Mouse (Mus musculus) NIH3T3 (cell line): ENCODE data around the gene Snai3.

Experiments used
- DNase-seq: peaks from one replicate; pipeline ENCODE4 v3.0.0-alpha.2; 2012; ENCODE audit warnings: low read depth

Gene Snai3

GRCm38 (mm10) chr8:122430058-122430636 is 30.4 kb downstream of the Snai3 start:
- DNase-seq = no peak

DNA sequence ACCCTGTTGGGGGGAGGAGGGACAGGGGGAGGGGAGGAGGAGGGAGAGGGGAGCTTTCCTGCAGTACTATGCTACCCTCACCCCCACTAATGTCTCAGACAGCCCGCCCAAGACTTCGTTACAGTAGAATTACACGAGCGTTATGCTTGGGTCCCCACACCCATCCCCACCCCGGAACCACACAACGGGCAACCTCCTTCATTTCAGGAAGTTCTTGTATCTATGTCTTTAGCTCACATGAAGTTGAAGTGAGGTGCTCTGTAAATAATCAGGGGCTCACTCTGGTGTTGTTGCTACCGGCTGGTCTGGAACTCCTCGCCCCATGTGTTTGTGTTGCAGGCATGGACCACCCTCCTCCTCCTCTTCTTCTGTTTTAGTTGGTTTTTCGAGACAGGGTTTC is 32.4 kb downstream of the Snai3 start:
- no peak for DNase-seq

DNA sequence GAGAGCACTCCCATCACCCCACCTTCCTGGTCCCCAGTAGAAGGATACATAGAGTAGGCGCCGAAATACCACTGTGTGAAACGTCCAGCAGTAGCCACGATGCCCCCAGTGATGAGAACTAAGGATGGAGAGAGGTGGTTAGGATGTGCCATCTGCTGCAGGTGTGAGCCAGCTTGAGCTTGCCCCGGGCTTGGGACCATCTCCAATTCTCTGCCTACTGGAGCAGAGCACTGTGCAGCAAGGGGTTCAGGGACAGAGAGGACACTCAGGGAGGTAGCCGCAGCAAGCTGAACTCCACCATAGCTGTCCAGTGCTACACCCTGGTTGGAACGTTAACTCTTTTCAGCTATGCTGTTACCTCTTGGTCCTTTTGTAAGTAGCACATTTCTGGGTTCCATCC is 32.9 kb downstream of the Snai3 start:
- DNase-seq = no peak

GRCm38 (mm10) chr8:122426145-122426544 is 34.4 kb downstream of the Snai3 start:
- no peak for DNase-seq

DNA sequence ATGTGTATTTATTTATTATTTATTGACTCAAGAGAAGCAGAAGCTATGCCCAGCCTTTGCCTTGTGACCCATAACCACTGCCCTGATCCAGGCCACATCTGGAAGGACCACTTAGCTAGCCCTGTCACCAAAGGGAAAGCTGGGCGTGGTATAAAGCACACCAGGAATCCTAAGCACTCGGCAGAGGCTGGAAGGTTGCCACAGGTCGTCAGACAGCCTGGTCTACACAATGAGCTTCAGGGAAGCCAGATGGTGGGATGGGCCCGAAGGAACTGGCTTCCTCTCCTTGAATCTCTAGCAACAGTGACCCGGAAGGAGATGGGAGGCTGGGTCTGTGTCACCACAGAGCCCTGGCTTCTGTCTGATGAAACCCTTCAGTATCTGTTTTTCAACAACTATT is 36.9 kb downstream of the Snai3 start:
- peak; percentile 61 for DNase-seq

DNA sequence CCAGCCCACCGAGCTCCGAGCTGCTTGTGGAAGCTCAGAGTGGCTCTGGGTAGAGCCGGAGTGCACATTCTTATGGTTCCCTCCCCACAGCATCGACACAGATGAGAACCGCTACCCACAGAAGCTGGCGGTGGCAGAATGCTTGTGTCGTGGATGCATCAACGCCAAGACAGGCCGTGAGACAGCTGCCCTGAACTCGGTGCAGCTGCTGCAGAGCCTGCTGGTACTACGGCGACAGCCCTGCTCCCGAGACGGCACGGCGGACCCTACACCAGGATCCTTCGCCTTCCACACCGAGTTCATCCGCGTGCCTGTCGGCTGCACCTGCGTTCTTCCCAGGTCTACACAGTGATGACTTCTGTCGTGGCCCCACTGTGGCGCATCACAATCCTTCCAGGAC is 37.3 kb downstream of the Snai3 start:
- DNase-seq = no peak

- DNase-seq = no peak
Measured at GRCm38 (mm10) chr8:122421376-122422070, 39.0 kb downstream of the Snai3 start, which contains the start of gene Il17c. Il17c (plus strand) TSS chr8:122422020.

DNA sequence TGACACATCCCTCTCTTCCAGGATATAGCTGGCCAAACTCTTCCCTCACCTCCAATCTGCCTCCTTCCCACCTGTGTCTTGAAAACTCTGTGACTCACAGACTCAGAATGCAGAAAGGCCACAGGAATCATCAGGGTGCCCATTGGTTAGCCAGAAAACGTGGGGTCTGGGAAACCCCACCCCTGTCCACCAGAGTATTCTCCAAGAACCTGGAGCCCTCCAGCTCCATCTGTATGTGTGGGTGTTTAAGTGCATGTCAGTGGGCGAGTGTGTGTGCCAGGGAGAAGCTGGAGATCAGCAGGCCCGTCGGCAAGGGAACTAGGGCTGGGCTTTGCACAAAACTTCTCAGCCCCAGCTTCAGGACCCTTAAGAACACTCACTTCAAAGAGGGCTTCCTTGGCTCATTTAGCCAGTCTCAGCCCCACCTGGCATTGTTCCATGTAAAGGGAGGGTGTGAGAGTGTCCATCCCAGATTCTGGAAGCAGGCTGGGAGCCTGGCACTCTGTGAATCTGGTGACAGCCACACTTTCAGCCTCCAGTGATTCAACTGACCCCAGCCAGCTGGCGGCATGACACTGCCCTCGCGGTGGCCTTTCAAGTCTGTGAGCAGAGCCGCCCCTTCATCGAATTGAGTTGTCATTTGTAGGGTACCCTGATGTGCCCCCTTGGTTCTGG is 40.5 kb downstream of the Snai3 start:
- peak; percentile 25 for DNase-seq

DNA sequence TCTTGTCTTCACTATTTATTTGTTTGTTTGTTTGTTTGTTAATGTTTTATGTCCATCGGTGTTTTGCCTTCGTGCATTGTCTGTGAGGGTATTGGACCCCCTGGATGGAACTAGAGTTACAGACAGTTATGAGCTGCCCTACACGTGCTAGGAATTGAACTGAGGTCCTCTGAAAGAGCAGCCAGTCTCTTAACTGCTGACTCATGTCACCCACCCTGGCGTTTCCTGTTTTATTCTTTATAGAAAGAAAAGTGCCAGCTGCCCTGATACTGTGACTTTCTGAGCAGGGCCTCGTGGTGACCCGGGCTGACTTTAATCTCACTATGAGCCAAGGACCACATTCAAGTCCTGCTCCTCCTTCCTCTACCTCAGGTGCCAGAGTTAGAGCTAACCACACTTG is 45.0 kb downstream of the Snai3 start:
- DNase-seq = no peak

- no peak for DNase-seq
Measured at GRCm38 (mm10) chr8:122414311-122414710, 46.2 kb downstream of the Snai3 start.

DNA sequence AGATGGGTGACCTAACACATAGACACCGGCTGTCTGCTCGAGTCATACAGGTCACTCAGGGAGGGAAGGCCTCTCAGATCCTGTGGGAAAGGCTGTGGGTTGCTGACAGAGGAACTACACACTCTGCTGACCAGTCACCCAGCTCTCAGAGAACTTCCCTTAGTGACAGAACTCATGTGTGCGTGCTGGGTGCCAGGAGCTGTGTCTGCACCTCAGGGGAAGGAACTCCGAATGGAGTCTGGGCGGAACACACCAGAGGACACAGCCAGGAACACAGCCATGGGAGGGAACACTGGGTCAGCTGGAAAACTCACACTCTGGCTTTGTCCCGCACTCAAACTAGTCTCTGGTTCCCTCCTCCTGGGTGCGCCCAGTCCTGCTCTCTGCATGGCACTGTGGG is 52.9 kb downstream of the Snai3 start:
- no peak for DNase-seq

GRCm38 (mm10) chr8:122405146-122405805 is 55.3 kb downstream of the Snai3 start:
- no peak for DNase-seq
